25 mouse cellular contexts compared by ENCODE assay signal in genomic region chr14:46546146-46546545, GRCm38 (mm10).
A peak's percentile ranks its signal among the peaks of the same experiment; 100 is the strongest.
DNase-seq lines count a peak whose midpoint lies in the region; ATAC-seq and TF ChIP-seq lines count a peak whose summit lies in the region.
"Had no signal": no experiment of that assay in that cellular context is flagged by ENCODE, and none has a peak within 500 bp of the region (broad histone marks: within the 10 kb centered on the region; RNA-seq: fewer than 3 reads in every experiment).

No protein-coding gene starts in this region.

- no peaks in the 10 kb centered on the region for H3K4me1 ChIP-seq in liver, embryonic 11.5 days (replicated peaks; ENCODE audit: control insufficient read depth, insufficient read depth, low read length)
- H3K4me1 ChIP-seq in liver, embryonic 13.5 days (replicated peaks) = peaks cover 6% of the 10 kb centered on the region
- no peaks in the 10 kb centered on the region for H3K4me1 ChIP-seq in neural tube, embryonic 11.5 days (ENCODE audit: control insufficient read depth, insufficient read depth, low read length)
- no peaks in the 10 kb centered on the region for H3K4me1 ChIP-seq in thymus, adult 2 months (replicated peaks; ENCODE audit: control insufficient read depth, insufficient read depth, low read length)
- H3K4me1 ChIP-seq: forebrain, embryonic 15.5 days; heart, embryonic 15.5 days; intestine, embryonic 15.5 days; megakaryocyte, embryonic 14.5 days had no signal

- H3K4me2 ChIP-seq in liver, embryonic 11.5 days = no peak overlapping the region
- no peak overlapping the region for H3K4me2 ChIP-seq in liver, embryonic 13.5 days
- H3K4me2 ChIP-seq in neural tube, embryonic 11.5 days (ENCODE audit: low read depth) = no peak overlapping the region
- H3K4me2 ChIP-seq: forebrain, embryonic 15.5 days; heart, embryonic 15.5 days; intestine, embryonic 15.5 days had no signal

- ATAC-seq in liver, embryonic 11.5 days (replicated peaks; ENCODE audit: low FRiP score) = 0 out of 2 replicates have a peak, but pooled peaks have one; percentile 20
- peak; percentile 53 for ATAC-seq in liver, embryonic 13.5 days (ENCODE audit: low read depth)
- no peak for ATAC-seq in neural tube, embryonic 11.5 days (ENCODE audit: insufficient read depth, low FRiP score, low TSS enrichment)
- ATAC-seq: forebrain, embryonic 15.5 days; hindbrain, embryonic 16.5 days; intestine, embryonic 15.5 days; Patski had no signal

- H3K27ac ChIP-seq in liver, embryonic 11.5 days (ENCODE audit: low read depth, low read length) = no peak overlapping the region
- peak overlapping the region; percentile 29; the same call in 1 of the 2 replicates for H3K27ac ChIP-seq in liver, embryonic 13.5 days
- no peak overlapping the region for H3K27ac ChIP-seq in neural tube, embryonic 11.5 days (ENCODE audit: low read depth, low read length)
- H3K27ac ChIP-seq in thymus, adult 2 months (ENCODE audit: control insufficient read depth, insufficient read depth, low read length) = no peak overlapping the region
- H3K27ac ChIP-seq: forebrain, embryonic 15.5 days; heart, embryonic 15.5 days; intestine, embryonic 15.5 days had no signal

- no peaks in the 10 kb centered on the region for H3K9me3 ChIP-seq in liver, embryonic 11.5 days (ENCODE audit: control insufficient read depth, low read length)
- 0 out of 2 replicates have a peak, but pooled peaks cover 7% of the 10 kb centered on the region for H3K9me3 ChIP-seq in liver, embryonic 13.5 days (replicated peaks)
- H3K9me3 ChIP-seq in neural tube, embryonic 11.5 days (ENCODE audit: control insufficient read depth, low read length) = no peaks in the 10 kb centered on the region
- H3K9me3 ChIP-seq: forebrain, embryonic 15.5 days; G1E; heart, embryonic 15.5 days; intestine, embryonic 15.5 days had no signal

- H3K4me3 ChIP-seq in liver, embryonic 11.5 days (ENCODE audit: low read depth, low read length) = no peak overlapping the region
- H3K4me3 ChIP-seq in liver, embryonic 13.5 days (replicated peaks) = no peak overlapping the region
- no peak overlapping the region for H3K4me3 ChIP-seq in neural tube, embryonic 11.5 days (ENCODE audit: low read depth, low read length)
- H3K4me3 ChIP-seq in thymus, adult 2 months (ENCODE audit: control insufficient read depth, insufficient read depth, low read length) = no peak overlapping the region
- H3K4me3 ChIP-seq: forebrain, embryonic 15.5 days; heart, embryonic 15.5 days; intestine, embryonic 15.5 days; megakaryocyte, embryonic 14.5 days had no signal

- H3K36me3 ChIP-seq in liver, embryonic 11.5 days (ENCODE audit: control insufficient read depth, insufficient read depth, low read length) = no peaks in the 10 kb centered on the region
- H3K36me3 ChIP-seq in liver, embryonic 13.5 days = 0 out of 2 replicates have a peak, but pooled peaks cover 3% of the 10 kb centered on the region
- no peaks in the 10 kb centered on the region for H3K36me3 ChIP-seq in neural tube, embryonic 11.5 days (ENCODE audit: control insufficient read depth, insufficient read depth, low read length)
- H3K36me3 ChIP-seq in thymus, adult 2 months (ENCODE audit: control insufficient read depth, insufficient read depth, low read length) = no peaks in the 10 kb centered on the region
- H3K36me3 ChIP-seq: forebrain, embryonic 15.5 days; G1E; heart, embryonic 15.5 days; intestine, embryonic 15.5 days had no signal

- TF ChIP-seq POLR2A in thymus, adult 2 months (IDR thresholded peaks at IDR 0.05; ENCODE audit: control insufficient read depth, extremely low read depth, insufficient read depth, low read length, poor library complexity) = no peak

- H3K9ac ChIP-seq in liver, embryonic 11.5 days (ENCODE audit: low read depth, low read length) = no peak overlapping the region
- H3K9ac ChIP-seq in liver, embryonic 13.5 days = no peak overlapping the region
- no peak overlapping the region for H3K9ac ChIP-seq in neural tube, embryonic 11.5 days (ENCODE audit: low read length)
- H3K9ac ChIP-seq: forebrain, embryonic 15.5 days; heart, embryonic 15.5 days; intestine, embryonic 15.5 days had no signal

- no peak for TF ChIP-seq CTCF in thymus, adult 2 months (IDR thresholded peaks at IDR 0.05; ENCODE audit: borderline replicate concordance, control insufficient read depth, extremely low read depth, insufficient read depth, low read length, poor library complexity)

- 59% methylated on average over 6 of the region's 6 CpGs for WGBS in liver, embryonic 11.5 days
- 68% methylated on average over 6 of the region's 6 CpGs for WGBS in liver, embryonic 13.5 days (ENCODE audit: insufficient replicate concordance)
- 50% methylated on average over 6 of the region's 6 CpGs for WGBS in neural tube, embryonic 11.5 days
- 88% methylated on average over 6 of the region's 6 CpGs for WGBS in thymus, adult 2 months

- H3K27me3 ChIP-seq in liver, embryonic 11.5 days (replicated peaks; ENCODE audit: control insufficient read depth, insufficient read depth, low read length) = no peaks in the 10 kb centered on the region
- no peaks in the 10 kb centered on the region for H3K27me3 ChIP-seq in liver, embryonic 13.5 days
- H3K27me3 ChIP-seq in neural tube, embryonic 11.5 days (ENCODE audit: control insufficient read depth, insufficient read depth, low read length) = no peaks in the 10 kb centered on the region
- no peaks in the 10 kb centered on the region for H3K27me3 ChIP-seq in thymus, adult 2 months (ENCODE audit: control insufficient read depth, insufficient read depth, low read length)
- H3K27me3 ChIP-seq: CH12.LX; forebrain, embryonic 15.5 days; heart, embryonic 15.5 days; intestine, embryonic 15.5 days; megakaryocyte, embryonic 14.5 days; Patski had no signal

- DNase-seq in liver, embryonic 11.5 days (ENCODE audit: low spot score) = no peak
- DNase-seq in liver = no peak
- peak; percentile 55 for DNase-seq in embryo, embryonic 11 days
- DNase-seq in liver, embryonic 13.5 days = no peak
- DNase-seq in neural tube, embryonic 11.5 days (ENCODE audit: low spot score) = peak; percentile 21
- DNase-seq in right cerebral cortex, postnatal 10 days (ENCODE audit: low spot score in 2 of 2) = no peak
- no peak for DNase-seq in thymus, adult 2 months
- DNase-seq: adrenal gland, adult 2 months; cerebellum, adult 11-12 months; cerebellum, postnatal 10 days; gastrocnemius, postnatal 36 days; heart, postnatal 4 days; kidney, adult 9 months; kidney, postnatal 14 days; lung, adult 2 months; right cerebral cortex, postnatal 14 days; thymus, postnatal 14 days had no signal

Comparison
In these comparisons a context has a peak if more than half of its experiments do, and no peak if none do; other contexts are left out.
1. DNase-seq: peak in embryo, embryonic 11 days (single experiment) and neural tube, embryonic 11.5 days (single experiment); none in liver, embryonic 11.5 days (single experiment), liver (single experiment), liver, embryonic 13.5 days (single experiment), right cerebral cortex, postnatal 10 days (0 of 2) and thymus, adult 2 months (single experiment).